Mouse (Mus musculus): Measurements from ENCODE around the gene Megf6. TPM values are rescaled to one million over a fixed set of nuclear protein-coding genes. Genes with fewer than 3 reads are reported as not detected.

Gene Megf6
- total RNA-seq, 2 experiments from 2014 or later: 2.5 to 4.3 TPM

DNA sequence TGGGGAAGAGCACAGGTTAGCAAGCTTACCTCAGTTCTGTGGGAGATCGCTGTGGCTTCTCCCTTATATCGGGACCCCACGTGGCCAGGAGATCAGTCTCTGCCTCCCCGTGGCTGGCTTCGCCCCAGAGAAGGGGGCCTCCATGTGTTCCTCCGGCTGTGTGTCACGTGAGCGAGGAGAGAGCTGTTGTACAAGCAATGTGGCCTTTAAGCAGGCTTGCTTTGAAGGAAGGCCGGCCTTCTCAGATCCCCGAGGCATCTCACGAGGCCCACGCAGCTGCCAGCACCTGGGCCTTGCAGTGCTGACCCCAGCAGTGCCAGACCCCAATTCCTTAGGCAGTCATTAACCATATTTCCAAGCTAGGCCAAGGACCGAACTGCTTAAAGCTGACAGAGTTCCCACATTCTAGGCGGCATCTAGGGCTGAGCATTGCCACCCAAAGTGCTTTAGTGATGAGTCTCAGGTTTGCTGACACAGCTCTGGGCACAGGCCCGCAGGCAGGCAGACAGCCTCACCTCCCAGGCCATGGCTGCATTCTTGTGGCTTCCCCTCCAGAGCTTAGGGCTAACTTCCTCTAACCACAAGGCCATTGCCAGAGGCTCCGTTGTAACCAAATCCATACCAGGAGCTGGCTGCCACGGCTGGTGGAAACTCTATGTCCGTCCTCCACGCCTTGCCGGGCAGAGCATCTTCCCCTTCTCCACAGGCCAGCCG lies 77.7 kb downstream of the Megf6 start:
- DNase-seq (ENCODE audit: low spot score in 2 of 2): no peak

DNA sequence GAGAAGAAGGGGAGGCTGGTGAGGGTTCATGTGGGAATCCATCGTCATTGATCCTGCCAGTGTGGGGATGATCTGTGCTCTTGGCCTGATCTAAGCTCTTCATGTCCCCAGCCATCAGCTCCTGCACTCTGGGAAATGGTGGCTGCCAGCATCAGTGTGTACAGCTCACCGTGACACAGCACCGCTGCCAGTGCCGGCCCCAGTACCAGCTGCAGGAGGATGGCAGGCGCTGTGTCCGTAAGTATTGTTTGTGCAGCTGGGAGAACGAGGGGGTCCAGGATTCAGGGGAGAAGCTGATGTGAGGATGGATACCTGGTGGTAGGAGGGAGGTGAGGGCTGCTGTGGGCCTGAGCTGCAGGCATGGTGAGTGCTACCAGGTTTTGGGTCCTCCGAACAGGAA lies 78.8 kb downstream of the Megf6 start:
- DNase-seq (ENCODE audit: low spot score in 2 of 2): no peak

DNA sequence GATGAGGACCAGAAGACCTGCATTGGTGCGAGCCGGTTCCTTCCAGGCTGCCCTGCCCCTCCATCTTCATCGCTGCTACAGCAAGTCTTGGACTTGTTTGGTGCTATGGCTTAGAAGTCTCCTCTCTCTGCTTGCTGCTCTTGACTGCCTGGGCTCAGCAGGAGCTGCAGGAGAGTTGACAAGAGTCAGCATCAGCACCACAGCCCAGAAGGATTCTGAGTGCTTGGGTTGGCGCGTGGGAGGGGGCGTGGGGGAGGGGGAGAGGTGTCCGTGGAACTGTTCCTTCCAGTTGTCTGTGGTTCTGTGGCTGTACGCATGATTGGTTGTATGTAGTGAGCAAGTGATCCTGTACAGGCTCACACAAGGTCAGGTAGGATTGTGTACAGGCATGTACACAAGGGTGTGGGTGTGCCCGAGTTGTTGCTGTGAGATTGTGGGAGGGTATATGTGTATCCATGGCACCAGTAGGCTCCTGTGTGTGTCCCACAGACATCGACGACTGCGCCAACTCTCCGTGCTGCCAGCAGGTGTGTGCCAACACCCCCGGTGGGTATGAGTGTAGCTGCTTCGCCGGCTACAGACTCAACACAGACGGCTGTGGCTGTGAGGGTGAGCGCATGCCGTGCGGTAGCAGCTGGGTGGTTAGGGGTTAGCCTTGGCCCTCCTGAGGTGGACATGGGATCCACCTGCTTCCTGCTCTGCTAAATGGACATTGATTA lies 82.2 kb downstream of the Megf6 start:
- DNase-seq (ENCODE audit: low spot score in 2 of 2): no peak

DNA sequence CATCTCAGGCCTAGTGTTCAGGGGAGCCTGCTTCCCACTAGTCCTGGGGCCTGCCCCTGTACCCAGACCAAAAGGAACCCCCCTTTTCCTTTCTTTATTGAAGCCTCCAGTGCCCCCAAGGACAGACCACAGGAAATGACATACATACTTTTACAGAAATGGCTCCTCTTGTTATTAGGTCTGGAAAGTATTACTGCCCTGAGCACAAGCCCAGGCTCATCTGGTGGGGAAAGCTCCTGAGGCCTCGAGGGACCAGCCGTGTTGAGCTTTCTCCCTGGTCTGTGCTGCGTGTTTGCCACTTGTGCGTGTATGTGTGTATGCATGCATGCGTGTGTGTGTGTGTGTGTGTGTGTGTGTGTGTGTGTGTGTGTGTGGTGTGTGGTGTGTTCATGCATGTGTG lies 90.2 kb downstream of the Megf6 start:
- DNase-seq (ENCODE audit: low spot score in 2 of 2): no peak

DNA sequence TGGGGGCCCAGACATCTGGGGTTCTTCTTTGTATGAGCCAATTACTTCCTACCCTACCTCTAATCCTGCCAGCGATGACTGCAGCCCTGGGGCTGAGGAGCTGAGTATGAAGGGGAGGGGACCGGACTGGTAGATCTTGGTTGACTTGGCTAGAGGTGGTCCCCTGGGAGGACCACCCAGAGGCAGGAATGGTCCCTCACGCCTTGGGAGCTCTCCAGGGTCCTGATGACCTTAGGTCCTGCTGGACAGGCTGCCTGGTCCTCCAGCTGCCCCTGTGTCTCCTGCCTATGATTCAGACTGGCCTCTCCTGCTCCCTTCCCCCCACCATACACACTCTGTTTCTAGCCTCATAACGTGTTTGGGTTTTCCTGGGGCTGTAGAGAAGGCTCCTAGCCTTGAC lies 91.5 kb downstream of the Megf6 start:
- no peak for DNase-seq (ENCODE audit: low spot score in 2 of 2)

DNA sequence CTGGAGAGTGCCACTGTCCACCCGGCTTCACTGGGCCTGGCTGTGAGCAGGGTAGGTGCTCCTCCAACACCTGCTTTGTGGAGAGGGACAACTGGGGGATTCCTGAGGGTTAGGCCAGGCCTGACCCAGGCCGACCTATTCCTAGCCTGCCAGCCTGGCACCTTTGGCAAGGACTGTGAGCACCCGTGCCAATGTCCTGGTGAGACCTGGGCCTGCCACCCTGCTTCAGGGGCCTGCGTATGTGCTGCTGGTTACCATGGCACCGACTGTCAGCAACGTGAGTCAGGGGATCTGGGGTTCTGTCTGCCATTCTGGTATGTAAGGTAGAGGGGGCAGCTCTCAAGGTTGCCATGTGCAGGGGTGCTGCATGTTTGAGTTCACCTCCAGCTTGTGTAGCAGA lies 97.0 kb downstream of the Megf6 start:
- DNase-seq (ENCODE audit: low spot score in 2 of 2): no peak

DNA sequence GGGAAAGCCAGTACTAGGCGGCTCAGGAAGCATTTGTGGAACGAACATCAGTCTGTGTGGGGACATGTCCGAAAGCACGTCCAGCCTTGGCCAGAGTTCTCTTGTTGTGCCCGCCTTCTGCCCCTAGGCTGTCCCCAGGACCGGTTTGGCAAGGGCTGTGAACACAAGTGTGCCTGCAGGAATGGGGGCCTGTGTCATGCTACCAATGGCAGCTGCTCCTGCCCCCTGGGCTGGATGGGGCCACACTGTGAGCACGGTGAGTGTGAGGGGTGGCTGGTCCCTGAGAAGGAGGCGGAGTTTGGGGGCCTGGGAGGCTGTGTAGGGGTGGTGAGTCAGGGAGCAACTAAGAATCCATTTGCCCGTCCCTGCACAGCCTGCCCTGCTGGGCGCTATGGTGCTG lies 99.0 kb downstream of the Megf6 start:
- no peak for DNase-seq (ENCODE audit: low spot score in 2 of 2)

DNA sequence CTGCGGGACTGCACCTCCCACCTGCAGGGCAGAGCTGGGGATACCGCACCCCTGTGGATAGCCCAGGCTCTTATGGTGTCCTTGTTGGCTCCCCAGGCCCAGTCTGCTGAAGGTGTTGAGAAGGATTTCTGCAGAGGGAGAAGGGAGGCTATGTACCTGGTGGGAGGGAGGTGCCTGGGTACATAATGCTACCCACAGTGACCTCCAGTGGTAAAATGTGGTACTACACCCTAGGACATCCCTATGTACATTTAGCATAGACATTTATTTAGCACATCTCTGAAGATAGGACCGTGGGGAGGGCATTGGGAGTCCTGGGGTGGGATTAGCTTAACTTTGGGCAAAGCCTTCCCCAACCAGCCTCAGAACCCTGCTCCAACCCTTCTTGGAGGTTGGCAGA lies 102.5 kb downstream of the Megf6 start:
- DNase-seq (ENCODE audit: low spot score in 2 of 2): peak in 1 of 2 experiments; percentile 13

DNA sequence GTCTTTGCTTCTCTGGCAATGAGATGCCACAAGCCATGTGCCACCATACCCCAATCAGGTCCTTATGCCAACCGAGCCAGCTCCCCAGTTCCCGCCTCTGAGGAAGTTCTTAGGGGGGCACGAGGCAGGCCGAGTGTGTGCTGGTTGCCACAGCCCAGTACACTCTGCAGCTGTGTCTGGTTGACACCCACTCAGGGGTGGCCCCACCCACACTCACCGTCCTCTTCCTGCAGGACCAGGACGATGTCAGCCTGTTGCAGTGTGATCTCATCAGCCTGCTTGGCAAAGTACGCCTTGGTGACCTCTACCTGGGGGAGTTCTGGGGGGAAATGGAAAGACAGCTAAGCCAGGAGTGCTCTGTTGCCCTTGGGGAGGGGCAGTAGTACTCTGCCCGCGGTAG lies 109.0 kb downstream of the Megf6 start:
- no peak for DNase-seq (ENCODE audit: low spot score in 2 of 2)

DNA sequence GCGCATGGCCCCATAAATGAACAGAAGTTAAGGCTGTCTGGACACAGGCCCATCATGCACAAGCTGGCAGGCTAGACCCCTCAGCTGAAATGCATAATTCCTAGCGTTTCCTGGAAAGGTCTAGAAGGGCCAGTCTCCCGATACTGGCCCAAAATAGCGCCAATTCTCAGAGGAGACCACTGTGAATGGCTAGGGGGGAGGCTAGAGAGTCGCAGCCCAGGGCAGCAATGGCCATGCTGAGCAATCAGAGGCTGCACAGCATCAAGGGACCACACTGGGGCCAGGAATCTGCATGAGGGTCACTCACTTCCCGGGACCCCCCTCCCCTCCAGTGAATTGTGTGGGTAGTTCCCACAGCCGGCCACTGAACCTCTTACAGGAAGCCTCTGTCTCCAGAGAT lies 113.1 kb downstream of the Megf6 start:
- DNase-seq (ENCODE audit: low spot score in 2 of 2): no peak

DNA sequence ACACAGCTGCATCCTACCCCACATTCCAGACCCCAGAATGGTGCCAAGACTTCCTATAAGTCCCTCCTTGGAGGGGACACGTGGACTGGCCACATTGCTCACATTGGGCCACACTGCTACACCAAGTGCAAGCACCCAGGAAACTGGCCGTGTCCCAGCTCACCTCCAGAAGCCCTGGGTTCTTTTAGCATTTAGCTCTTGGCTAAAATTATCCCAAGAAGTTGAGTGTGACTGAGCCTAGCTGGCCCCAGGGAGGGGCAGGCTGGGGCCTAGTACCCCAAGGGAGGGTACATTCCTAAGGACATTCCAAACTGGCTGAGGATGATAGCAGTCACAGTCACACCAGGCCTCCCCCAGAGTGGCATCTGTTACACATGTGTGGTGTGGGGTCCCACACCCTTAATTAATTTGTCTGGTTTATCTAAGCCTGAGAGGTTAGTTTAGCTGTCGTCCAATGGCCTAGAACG lies 123.2 kb downstream of the Megf6 start:
- no peak for DNase-seq (ENCODE audit: low spot score in 2 of 2)

DNA sequence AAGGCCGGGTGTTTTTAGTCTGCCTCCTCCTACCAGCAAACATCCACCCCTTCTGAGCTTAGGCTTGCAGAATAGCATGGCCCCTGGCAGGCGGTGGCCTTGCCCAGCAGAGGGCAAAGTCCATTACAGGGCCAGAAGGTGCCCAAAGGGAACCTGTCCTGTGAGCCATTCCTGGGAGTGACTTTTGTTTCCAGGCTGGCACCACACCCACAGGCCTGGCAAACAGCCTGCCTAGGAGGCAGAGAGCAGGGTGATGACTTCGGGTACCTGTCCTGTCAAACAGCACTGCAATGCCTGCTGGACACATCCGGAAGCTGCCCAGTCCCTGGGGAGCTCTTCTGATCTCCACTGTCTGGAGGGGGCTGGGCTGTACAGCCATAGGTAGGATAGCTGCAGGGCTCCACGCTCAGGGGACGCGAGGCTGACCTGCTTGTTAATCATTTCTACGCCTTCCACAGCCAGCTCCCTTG lies 123.8 kb downstream of the Megf6 start:
- DNase-seq (ENCODE audit: low spot score in 2 of 2): no peak

DNA sequence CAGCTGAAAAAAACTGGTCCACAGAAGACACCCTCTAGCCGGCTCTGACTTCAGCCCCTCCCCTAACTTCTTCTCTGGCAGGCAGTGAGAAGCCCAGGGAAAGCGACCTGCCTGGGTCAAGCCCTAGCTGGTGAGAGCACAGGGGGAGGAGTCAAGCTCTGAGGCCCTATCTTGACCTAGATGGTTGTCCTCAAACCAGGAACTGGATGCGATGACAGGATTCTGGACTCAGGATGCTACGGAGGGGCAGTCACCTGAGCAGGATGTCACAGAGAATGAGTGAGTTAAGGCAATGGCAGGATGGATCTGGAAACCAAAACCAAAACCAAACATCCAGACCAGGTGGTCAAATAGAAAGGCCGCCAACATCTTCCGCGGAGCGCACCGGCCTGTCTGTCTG lies 127.2 kb downstream of the Megf6 start:
- no peak for DNase-seq (ENCODE audit: low spot score in 2 of 2)

DNA sequence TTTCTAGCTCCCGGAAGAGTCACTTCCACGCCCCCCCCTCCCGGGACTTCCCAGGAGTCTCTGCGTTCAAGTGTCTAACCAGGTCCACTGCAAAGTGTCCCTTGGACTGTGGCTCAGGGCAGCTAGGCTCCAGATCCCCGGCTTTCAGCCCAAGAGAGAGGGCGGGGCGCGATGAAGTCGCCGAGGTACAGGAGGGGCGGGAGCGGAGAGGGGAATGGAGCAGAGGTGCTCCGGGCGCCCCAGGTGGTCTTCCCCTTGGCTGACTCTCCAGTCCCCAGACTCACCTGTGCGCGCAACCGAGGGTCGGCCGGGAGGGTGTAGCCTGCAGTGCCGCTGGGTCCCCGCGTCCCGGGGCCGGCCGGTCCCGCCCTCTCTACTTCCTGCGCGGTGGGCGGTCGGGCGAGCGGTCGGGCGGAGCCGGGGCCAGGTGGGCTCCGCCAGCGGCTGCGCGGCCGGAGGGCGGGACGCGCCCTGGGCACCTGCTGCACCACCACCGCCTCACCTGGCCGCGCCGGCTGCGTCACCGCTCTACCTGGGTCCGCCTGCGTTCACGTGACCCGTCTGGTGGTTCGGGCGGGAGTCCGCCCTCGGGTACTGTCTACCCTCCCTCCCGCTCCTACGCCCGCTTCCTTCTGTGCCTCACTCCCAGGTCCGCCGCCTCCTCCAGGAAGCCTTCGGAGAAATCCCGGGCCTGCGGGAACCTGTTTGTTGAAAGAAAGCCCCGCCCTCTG lies 129.2 kb downstream of the Megf6 start:
- no peak for DNase-seq (ENCODE audit: low spot score in 2 of 2)

DNA sequence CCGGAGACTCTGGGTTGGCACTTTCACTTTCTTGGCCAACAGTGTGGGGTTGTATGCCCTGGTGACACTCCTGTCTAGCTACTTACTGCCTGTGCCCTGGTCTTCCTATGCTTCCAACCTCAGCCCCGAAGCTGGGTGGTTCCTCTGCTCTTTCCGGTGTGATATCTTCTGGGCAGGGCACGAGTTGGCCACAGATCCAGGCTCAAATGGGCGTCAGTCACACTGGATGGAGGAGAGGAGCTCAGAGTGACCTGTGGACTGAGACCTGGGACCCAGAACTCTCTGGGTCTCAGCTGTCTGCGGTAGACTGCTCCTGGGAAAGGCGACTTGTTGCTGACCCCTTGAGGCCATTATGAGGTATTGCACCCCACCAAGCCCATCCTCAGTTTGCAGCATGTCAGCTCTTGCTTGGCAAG lies 130.9 kb downstream of the Megf6 start, which contains the start of gene Arhgef16:
TSS of gene Arhgef16 (minus strand) at position 211 of the 416 bp plus-strand sequence.
- peak in 1 of 2 experiments; percentile 7 for DNase-seq (ENCODE audit: low spot score in 2 of 2)

DNA sequence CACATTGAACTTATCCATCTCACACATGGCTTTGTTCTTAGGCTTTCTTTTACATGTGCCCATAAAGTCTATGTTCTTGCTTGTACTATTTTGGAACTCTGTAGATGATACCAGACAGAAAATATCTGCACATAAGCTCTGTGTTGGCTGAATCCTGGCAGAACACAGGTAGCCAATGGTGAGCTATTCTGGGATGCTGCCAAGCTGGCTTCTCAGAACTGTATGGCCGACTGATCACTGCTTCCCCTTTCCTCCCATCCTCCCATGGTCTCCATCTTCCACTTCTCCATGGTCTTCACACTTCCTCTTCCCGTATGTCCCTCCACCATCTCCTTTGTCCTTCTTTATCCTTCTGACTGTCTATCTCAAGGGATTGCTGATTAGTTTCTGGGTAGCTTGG lies 138.6 kb downstream of the Megf6 start:
- no peak for DNase-seq (ENCODE audit: low spot score in 2 of 2)

DNA sequence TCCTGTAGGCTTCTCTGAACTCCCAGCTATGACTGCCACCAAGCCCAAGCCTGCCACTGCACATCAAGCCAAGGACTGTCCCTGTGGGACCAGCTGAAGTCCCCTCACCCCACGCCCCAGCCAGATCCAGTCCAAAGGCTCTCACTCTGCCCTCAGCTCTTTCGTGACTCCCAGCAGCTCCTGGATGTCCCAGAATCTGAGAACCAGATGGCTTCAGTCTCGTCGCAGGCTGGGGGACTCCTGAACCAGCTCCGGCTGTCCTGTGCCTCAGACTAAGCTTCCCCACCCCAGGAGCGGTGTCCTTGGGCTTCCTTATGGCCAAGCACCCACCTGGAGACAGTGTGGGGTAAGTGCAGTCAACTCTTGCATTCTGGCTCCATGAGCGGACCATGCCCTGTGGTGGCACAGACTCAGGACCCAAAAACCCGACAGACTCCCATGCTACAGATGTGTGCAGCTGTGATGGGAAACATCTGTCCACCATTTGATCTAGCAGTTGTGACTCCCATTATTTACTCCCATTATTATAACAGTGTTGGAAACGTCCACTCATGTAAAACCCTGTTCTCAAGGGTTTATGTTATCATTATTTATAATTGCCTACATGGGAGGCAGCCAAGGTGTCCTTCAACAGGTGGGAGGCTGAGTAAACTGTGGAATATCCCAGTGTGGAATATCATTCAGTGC lies 140.2 kb downstream of the Megf6 start:
- no peak for DNase-seq (ENCODE audit: low spot score in 2 of 2)

DNA sequence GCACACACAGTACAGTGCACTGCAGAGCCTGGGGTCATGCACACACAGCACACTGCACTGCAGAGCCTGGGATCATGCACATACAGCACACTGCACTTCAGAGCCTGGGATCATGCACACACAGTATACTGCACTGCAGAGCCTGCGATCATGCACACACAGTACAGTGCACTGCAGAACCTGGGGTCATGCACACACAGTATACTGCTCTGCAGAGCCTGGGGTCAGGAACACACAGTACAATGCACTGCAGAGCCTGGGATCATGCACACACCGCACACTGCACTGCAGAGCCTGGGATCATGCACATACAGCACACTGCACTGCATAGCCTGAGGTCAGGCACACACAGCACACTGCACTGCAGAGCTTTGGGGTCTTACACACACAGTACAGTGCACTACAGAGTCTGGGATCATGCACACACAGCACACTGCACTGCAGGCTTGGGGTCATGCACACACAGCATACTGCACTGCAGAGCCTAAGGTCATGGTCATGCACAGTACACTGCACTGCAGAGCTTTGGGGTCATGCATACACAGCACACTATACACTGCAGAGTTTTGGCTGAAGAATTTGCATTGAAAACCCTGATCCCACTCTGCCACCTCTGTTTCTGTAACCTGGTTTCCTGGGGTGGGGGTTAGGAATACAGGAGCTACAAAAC lies 141.7 kb downstream of the Megf6 start:
- no peak for DNase-seq (ENCODE audit: low spot score in 2 of 2)

DNA sequence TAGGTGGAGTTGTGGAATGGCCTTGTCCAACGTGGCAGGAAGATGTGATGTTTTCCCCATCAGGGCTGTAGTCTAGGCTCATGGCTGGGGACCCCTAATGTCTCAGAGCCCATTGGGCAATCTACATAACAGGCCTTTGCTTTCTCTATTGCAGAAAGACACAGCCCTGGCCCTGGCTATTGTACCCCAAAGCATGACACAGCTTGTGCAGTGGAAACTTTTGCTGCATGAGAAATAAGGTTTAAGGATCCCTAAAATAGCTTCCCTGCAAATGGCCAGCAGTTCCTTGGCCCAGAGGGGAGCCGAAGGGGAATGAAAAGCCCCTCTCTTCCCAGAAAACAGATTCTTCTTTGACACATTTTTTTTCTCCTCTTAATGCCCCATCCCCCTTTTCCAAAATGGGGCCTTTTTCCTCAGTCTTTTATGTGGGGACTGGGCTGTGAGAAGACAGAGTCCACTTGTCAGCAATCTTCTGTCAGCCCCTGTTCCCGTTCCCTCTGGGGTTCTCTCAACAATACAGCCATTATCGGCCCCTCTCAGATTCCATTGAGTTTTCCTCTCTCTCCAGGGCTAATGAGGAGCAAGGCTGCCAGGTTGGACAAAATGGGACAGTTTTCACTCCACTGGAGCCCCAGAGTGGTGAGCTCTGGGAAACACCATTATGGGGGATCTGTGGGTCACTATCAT lies 142.5 kb downstream of the Megf6 start:
- DNase-seq (ENCODE audit: low spot score in 2 of 2): no peak

DNA sequence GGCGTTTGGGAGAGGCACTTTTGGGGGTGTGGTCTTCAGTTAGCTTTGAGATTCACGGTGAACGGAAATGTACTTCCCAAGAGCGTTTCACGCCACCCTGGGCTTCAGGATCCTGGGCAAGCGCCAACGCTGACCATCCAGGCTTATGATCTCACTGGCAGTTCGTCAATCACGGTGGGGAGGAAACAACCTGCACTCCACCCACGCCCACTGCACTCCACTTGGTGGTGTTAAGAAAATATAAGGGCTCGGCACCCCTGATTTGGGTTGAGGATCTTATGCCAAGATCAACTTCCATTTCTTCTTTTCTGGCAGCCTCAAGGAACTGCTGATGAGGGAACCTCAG lies 143.1 kb downstream of the Megf6 start:
- no peak for DNase-seq (ENCODE audit: low spot score in 2 of 2)
